Mouse (Mus musculus) testis, adult 2 months (tissue): Measurements from ENCODE around the gene Plekhd1.

ENCODE experiments used
- CTCF ChIP-seq: fragments of 200-500 bp; IDR thresholded peaks from 2 replicates; pipeline ENCODE4 v1.5.1; 2012; ENCODE audit warnings: low read depth, mild to moderate bottlenecking, inconsistent platforms, low read length, moderate library complexity; ENCODE audit not compliant: control insufficient read depth, insufficient read depth, insufficient replicate concordance
- POLR2A ChIP-seq: fragments of 200-500 bp; IDR thresholded peaks from 2 replicates; pipeline ENCODE4 v1.6.1; 2012; ENCODE audit warnings: low read depth, mild to moderate bottlenecking, inconsistent platforms, low read length, moderate library complexity; ENCODE audit not compliant: control insufficient read depth

GRCm38 (mm10) chr12:80692269-80692972 is at the start of gene Plekhd1:
- TF ChIP-seq CTCF (no peak), POLR2A (no peak)
